Mouse (Mus musculus): ENCODE data around the gene Grin2c. TPM values are rescaled to one million over a fixed set of nuclear protein-coding genes. Genes with fewer than 3 reads are reported as not detected.

Grin2c gene
- total RNA-seq, 1 experiment from 2014 or later, result not detected

Other genes starting within 250 kb of the Grin2c start
- gene Cd300ld4, start 240.2 kb downstream of the Grin2c start, total RNA-seq (2017), result not detected in 2 replicates
- gene Cd300ld5, start 229.5 kb downstream of the Grin2c start, total RNA-seq (2017), result not detected in 2 replicates
- gene Cd300ld3, start 218.8 kb downstream of the Grin2c start, total RNA-seq (2017), result 2.3 TPM in 1 of 2 replicates, not detected in the other
- gene Cd300e, start 205.1 kb downstream of the Grin2c start, total RNA-seq (2017), result 0.94 TPM in 1 of 2 replicates, not detected in the other
- gene Rab37, start 175.8 kb downstream of the Grin2c start, total RNA-seq (2017), result 79.7 TPM in 2 replicates
- gene Cd300lf, start 133.3 kb downstream of the Grin2c start, total RNA-seq (2017), result 3.9 and 5.4 TPM in 2 replicates
- gene Slc9a3r1, start 103.9 kb downstream of the Grin2c start, total RNA-seq (2017), result 70.5 and 71.1 TPM in 2 replicates
- 3.5 and 4.0 TPM in 2 replicates for gene Tmem104, start 79.8 kb downstream of the Grin2c start, total RNA-seq (2017)
- gene Nat9, start 79.4 kb downstream of the Grin2c start, total RNA-seq (2017), result 26.6 and 42.7 TPM in 2 replicates
- gene Fdxr, start 9.8 kb upstream of the Grin2c start, total RNA-seq (2017), result 19.9 and 22.6 TPM in 2 replicates
- gene Fads6, start 30.4 kb upstream of the Grin2c start, total RNA-seq (2017), result 2.8 and 4.3 TPM in 2 replicates
- not detected in 2 replicates for gene Otop2, start 39.9 kb upstream of the Grin2c start, total RNA-seq (2017)
- gene Ush1g, start 54.8 kb upstream of the Grin2c start, total RNA-seq (2017), result not detected in 2 replicates
- gene Otop3, start 67.5 kb upstream of the Grin2c start, total RNA-seq (2017), result not detected in 2 replicates
- 2.6 and 7.9 TPM in 2 replicates for gene Hid1, start 100.5 kb upstream of the Grin2c start, total RNA-seq (2017)
- 0.05 TPM in 1 of 2 replicates, not detected in the other for gene Cdr2l, start 114.7 kb upstream of the Grin2c start, total RNA-seq (2017)
- 48.3 and 67.2 TPM in 2 replicates for gene Mrpl58, start 136.5 kb upstream of the Grin2c start, total RNA-seq (2017)
- gene Atp5h, start 152.7 kb upstream of the Grin2c start, total RNA-seq (2017), result 507 and 778 TPM in 2 replicates
- 15.0 and 22.1 TPM in 2 replicates for gene Kctd2, start 152.9 kb upstream of the Grin2c start, total RNA-seq (2017)
- gene Trim80, start 173.3 kb upstream of the Grin2c start, total RNA-seq (2017), result not detected in 2 replicates
- gene Slc16a5, start 195.2 kb upstream of the Grin2c start, total RNA-seq (2017), result not detected in 2 replicates
- 14.7 and 14.9 TPM in 2 replicates for gene Armc7, start 208.4 kb upstream of the Grin2c start, total RNA-seq (2017)
- 62.3 and 99.8 TPM in 2 replicates for gene Nt5c, start 224.6 kb upstream of the Grin2c start, total RNA-seq (2017)
- gene Jpt1, start 247.1 kb upstream of the Grin2c start, total RNA-seq (2017), result 122 and 126 TPM in 2 replicates